12 mouse cellular contexts compared by ENCODE assay signal in genomic region chr14:26454851-26455250, GRCm38 (mm10).
DNase-seq lines count a peak whose midpoint lies in the region; ATAC-seq and TF ChIP-seq lines count a peak whose summit lies in the region.
"Had no signal": no experiment of that assay in that cellular context is flagged by ENCODE, and none has a peak within 500 bp of the region (broad histone marks: within the 10 kb centered on the region; RNA-seq: fewer than 3 reads in every experiment).

No protein-coding gene starts in this region.

- TF ChIP-seq CTCF in intestine, postnatal 0 days (IDR thresholded peaks at IDR 0.05; ENCODE audit: low read depth) = no peak

- no peak overlapping the region for H3K9ac ChIP-seq in intestine, embryonic 15.5 days
- H3K9ac ChIP-seq in intestine, postnatal 0 days (ENCODE audit: low read depth, low read length) = no peak overlapping the region
- no peak overlapping the region for H3K9ac ChIP-seq in liver, embryonic 11.5 days (ENCODE audit: low read depth, low read length)
- H3K9ac ChIP-seq: hindbrain, embryonic 13.5 days; limb, embryonic 13.5 days had no signal

- no peaks in the 10 kb centered on the region for H3K36me3 ChIP-seq in intestine, embryonic 15.5 days
- 0 out of 2 replicates have a peak, but pooled peaks cover 8% of the 10 kb centered on the region for H3K36me3 ChIP-seq in intestine, postnatal 0 days (ENCODE audit: control insufficient read depth, insufficient read depth)
- H3K36me3 ChIP-seq in liver, embryonic 11.5 days (ENCODE audit: control insufficient read depth, insufficient read depth, low read length) = peaks cover 7% of the 10 kb centered on the region

- H3K4me3 ChIP-seq in intestine, embryonic 15.5 days (replicated peaks) = no peak overlapping the region
- H3K4me3 ChIP-seq in intestine, postnatal 0 days (ENCODE audit: low read depth, low read length) = no peak overlapping the region
- H3K4me3 ChIP-seq in liver, embryonic 11.5 days (ENCODE audit: low read depth, low read length) = no peak overlapping the region
- H3K4me3 ChIP-seq: forebrain, embryonic 10.5 days; hindbrain, embryonic 13.5 days; limb, embryonic 13.5 days had no signal

- ATAC-seq in intestine, embryonic 15.5 days = 0 out of 2 replicates have a peak, but pooled peaks have one; percentile 20
- no peak for ATAC-seq in intestine, postnatal 0 days
- ATAC-seq in common myeloid progenitor, adult 5-6 weeks (replicated peaks; ENCODE audit: low read depth, poor library complexity, severe bottlenecking) = peak; percentile 58
- ATAC-seq in liver, embryonic 11.5 days (replicated peaks; ENCODE audit: low FRiP score) = peak; percentile 65
- ATAC-seq in megakaryocyte, adult 5-6 weeks (ENCODE audit: poor library complexity, severe bottlenecking) = peak; percentile 89
- no peak for ATAC-seq in frontal cortex, adult (ENCODE audit: low TSS enrichment)

- no peaks in the 10 kb centered on the region for H3K27me3 ChIP-seq in intestine, embryonic 15.5 days (replicated peaks)
- no peaks in the 10 kb centered on the region for H3K27me3 ChIP-seq in intestine, postnatal 0 days (replicated peaks; ENCODE audit: control insufficient read depth, insufficient read depth, low read length)
- H3K27me3 ChIP-seq in liver, embryonic 11.5 days (replicated peaks; ENCODE audit: control insufficient read depth, insufficient read depth, low read length) = no peaks in the 10 kb centered on the region
- H3K27me3 ChIP-seq: hindbrain, embryonic 13.5 days; limb, embryonic 13.5 days had no signal

- H3K4me1 ChIP-seq in intestine, embryonic 15.5 days (replicated peaks) = peaks cover 7% of the 10 kb centered on the region
- no peaks in the 10 kb centered on the region for H3K4me1 ChIP-seq in intestine, postnatal 0 days (replicated peaks; ENCODE audit: control insufficient read depth, insufficient read depth, low read length)
- H3K4me1 ChIP-seq in liver, embryonic 11.5 days (replicated peaks; ENCODE audit: control insufficient read depth, insufficient read depth, low read length) = no peaks in the 10 kb centered on the region

- H3K9me3 ChIP-seq in intestine, embryonic 15.5 days = no peaks in the 10 kb centered on the region
- H3K9me3 ChIP-seq in intestine, postnatal 0 days (ENCODE audit: control insufficient read depth) = no peaks in the 10 kb centered on the region
- no peaks in the 10 kb centered on the region for H3K9me3 ChIP-seq in liver, embryonic 11.5 days (ENCODE audit: control insufficient read depth, low read length)
- H3K9me3 ChIP-seq: forebrain, embryonic 10.5 days; hindbrain, embryonic 13.5 days; limb, embryonic 13.5 days had no signal

- 74% methylated on average over 16 of the region's 16 CpGs for WGBS in intestine, embryonic 15.5 days
- WGBS in intestine, postnatal 0 days = 74% methylated on average over 16 of the region's 16 CpGs
- WGBS in liver, embryonic 11.5 days = 48% methylated on average over 16 of the region's 16 CpGs

- peak; percentile 54 for DNase-seq in liver, embryonic 11.5 days (ENCODE audit: low spot score)
- no peak for DNase-seq in Muller cell, postnatal 12 days (ENCODE audit: inconsistent ontology term)
- DNase-seq: gastrocnemius, postnatal 36 days had no signal

- H3K27ac ChIP-seq in intestine, embryonic 15.5 days = no peak overlapping the region
- H3K27ac ChIP-seq in intestine, postnatal 0 days (ENCODE audit: low read depth, low read length) = no peak overlapping the region
- H3K27ac ChIP-seq in liver, embryonic 11.5 days (ENCODE audit: low read depth, low read length) = no peak overlapping the region; the same call in 1 of the 2 replicates
- H3K27ac ChIP-seq: forebrain, embryonic 10.5 days; hindbrain, embryonic 13.5 days; kidney, postnatal 0 days; limb, embryonic 13.5 days had no signal

- no peak overlapping the region for H3K4me2 ChIP-seq in intestine, embryonic 15.5 days (replicated peaks)
- H3K4me2 ChIP-seq in intestine, postnatal 0 days (replicated peaks; ENCODE audit: low read depth) = no peak overlapping the region
- peak overlapping the region; percentile 10; the same call in 1 of the 2 replicates for H3K4me2 ChIP-seq in liver, embryonic 11.5 days
- H3K4me2 ChIP-seq: hindbrain, embryonic 13.5 days; limb, embryonic 13.5 days had no signal

Comparison
In these comparisons a context has a peak if more than half of its experiments do, and no peak if none do; other contexts are left out.
1. ATAC-seq: peak in intestine, embryonic 15.5 days (single experiment), common myeloid progenitor, adult 5-6 weeks (single experiment), liver, embryonic 11.5 days (single experiment) and megakaryocyte, adult 5-6 weeks (single experiment); none in intestine, postnatal 0 days (single experiment) and frontal cortex, adult (single experiment).